Mouse (Mus musculus): ENCODE measurements around the gene Srrm4. TPM values are rescaled to one million over a fixed set of nuclear protein-coding genes. Genes with fewer than 3 reads are reported as not detected.

The Srrm4 gene
- total RNA-seq, 2 experiments from 2014 or later, result 23.0 to 30.1 TPM

GRCm38 (mm10) chr5:116494377-116494776 is 97.2 kb downstream of the Srrm4 start:
- DNase-seq (ENCODE audit: extremely low spot score in 1 of 2, low spot score in 1 of 2), result no peak

GRCm38 (mm10) chr5:116492726-116493125 is 98.9 kb downstream of the Srrm4 start:
- DNase-seq (ENCODE audit: extremely low spot score in 1 of 2, low spot score in 1 of 2), result no peak

GRCm38 (mm10) chr5:116491794-116492420 is 99.7 kb downstream of the Srrm4 start:
- no peak for DNase-seq (ENCODE audit: extremely low spot score in 1 of 2, low spot score in 1 of 2)

GRCm38 (mm10) chr5:116490826-116491225 is 100.8 kb downstream of the Srrm4 start:
- no peak for DNase-seq (ENCODE audit: extremely low spot score in 1 of 2, low spot score in 1 of 2)

- no peak for DNase-seq (ENCODE audit: extremely low spot score in 1 of 2, low spot score in 1 of 2)
Measured at GRCm38 (mm10) chr5:116489621-116490020, 102.0 kb downstream of the Srrm4 start.

GRCm38 (mm10) chr5:116486135-116486534 is 105.5 kb downstream of the Srrm4 start:
- no peak for DNase-seq (ENCODE audit: extremely low spot score in 1 of 2, low spot score in 1 of 2)

- no peak for DNase-seq (ENCODE audit: extremely low spot score in 1 of 2, low spot score in 1 of 2)
Measured at GRCm38 (mm10) chr5:116485069-116485468, 106.5 kb downstream of the Srrm4 start.

- DNase-seq (ENCODE audit: extremely low spot score in 1 of 2, low spot score in 1 of 2), result no peak
Measured at GRCm38 (mm10) chr5:116484236-116484635, 107.4 kb downstream of the Srrm4 start.

- no peak for DNase-seq (ENCODE audit: extremely low spot score in 1 of 2, low spot score in 1 of 2)
Measured at GRCm38 (mm10) chr5:116478607-116479371, 112.8 kb downstream of the Srrm4 start.

- DNase-seq (ENCODE audit: extremely low spot score in 1 of 2, low spot score in 1 of 2), result peak in 1 of 2 experiments; percentile 66
Measured at GRCm38 (mm10) chr5:116476006-116476405, 115.6 kb downstream of the Srrm4 start.

- DNase-seq (ENCODE audit: extremely low spot score in 1 of 2, low spot score in 1 of 2), result no peak
Measured at GRCm38 (mm10) chr5:116461354-116462042, 130.1 kb downstream of the Srrm4 start.

- no peak for DNase-seq (ENCODE audit: extremely low spot score in 1 of 2, low spot score in 1 of 2)
Measured at GRCm38 (mm10) chr5:116459970-116460369, 131.6 kb downstream of the Srrm4 start.

- no peak for DNase-seq (ENCODE audit: extremely low spot score in 1 of 2, low spot score in 1 of 2)
Measured at GRCm38 (mm10) chr5:116457791-116458190, 133.8 kb downstream of the Srrm4 start.

GRCm38 (mm10) chr5:116456796-116457515 is 134.7 kb downstream of the Srrm4 start:
- no peak for DNase-seq (ENCODE audit: extremely low spot score in 1 of 2, low spot score in 1 of 2)

GRCm38 (mm10) chr5:116453401-116453851 is 138.2 kb downstream of the Srrm4 start:
- peak in 1 of 2 experiments; percentile 64 for DNase-seq (ENCODE audit: extremely low spot score in 1 of 2, low spot score in 1 of 2)

GRCm38 (mm10) chr5:116450901-116451300 is 140.7 kb downstream of the Srrm4 start:
- no peak for DNase-seq (ENCODE audit: extremely low spot score in 1 of 2, low spot score in 1 of 2)

- no peak for DNase-seq (ENCODE audit: extremely low spot score in 1 of 2, low spot score in 1 of 2)
Measured at GRCm38 (mm10) chr5:116449522-116450225, 141.9 kb downstream of the Srrm4 start.

- DNase-seq (ENCODE audit: extremely low spot score in 1 of 2, low spot score in 1 of 2), result no peak
Measured at GRCm38 (mm10) chr5:116448409-116449191, 143.0 kb downstream of the Srrm4 start.

- no peak for DNase-seq (ENCODE audit: extremely low spot score in 1 of 2, low spot score in 1 of 2)
Measured at GRCm38 (mm10) chr5:116447821-116448350, 143.7 kb downstream of the Srrm4 start.

All from layer of hippocampus, postnatal 25 days (tissue).